Mouse (Mus musculus): ENCODE measurements around the gene Fam102a.

- TF ChIP-seq POLR2A (IDR thresholded peaks at IDR 0.05; ENCODE audit: low read depth, low read length) (no peak), CTCF (IDR thresholded peaks at IDR 0.05; ENCODE audit: extremely low read depth, insufficient read depth, insufficient read length, insufficient replicate concordance) (peak; percentile 85; the same call in 1 of the 2 replicates)
These were observed 31.5 kb downstream of the Fam102a start for GRCm38 (mm10) chr2:32566536-32567063.
